Comparison of ENCODE assay signal across 27 mouse cellular contexts in the genomic region with DNA sequence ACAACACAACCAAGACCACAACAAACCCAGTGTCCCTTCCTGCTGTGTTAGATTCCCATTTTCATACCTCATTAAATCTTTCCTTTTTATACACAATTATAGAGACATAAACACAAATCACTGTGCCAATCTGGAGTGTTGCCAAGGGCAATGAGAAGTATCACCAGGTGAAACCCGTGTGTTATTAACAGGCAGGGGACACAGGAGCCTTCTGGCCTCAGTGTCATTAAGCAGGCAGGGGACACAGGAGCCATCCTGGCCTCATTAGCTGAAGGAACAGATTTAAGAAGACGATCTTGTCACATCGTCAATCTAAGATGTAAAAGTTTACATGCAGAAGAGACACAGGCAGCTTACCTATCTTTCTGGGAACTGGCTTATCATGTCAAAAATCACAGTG. TPM values are rescaled to one million over a fixed set of nuclear protein-coding genes. Genes with fewer than 3 reads are reported as not detected.
"Had no signal": no experiment of that assay in that cellular context is flagged by ENCODE, and none has a peak within 500 bp of the region (broad histone marks: within the 10 kb centered on the region; RNA-seq: fewer than 3 reads in every experiment).

No protein-coding gene starts in this region.

- H3K4me3 ChIP-seq: heart, adult 2 months; heart, embryonic 13.5 days; heart, embryonic 15.5 days; hindbrain, embryonic 13.5 days; hindbrain, embryonic 15.5 days; left cerebral cortex, adult 2 months; limb, embryonic 10.5 days; limb, embryonic 12.5 days; liver, embryonic 13.5 days; liver, embryonic 15.5 days had no signal

- H3K4me1 ChIP-seq: heart, embryonic 15.5 days; hindbrain, embryonic 13.5 days; hindbrain, embryonic 15.5 days; liver, embryonic 13.5 days; liver, embryonic 15.5 days had no signal

- H3K27ac ChIP-seq: heart, adult 2 months; heart, embryonic 13.5 days; heart, embryonic 15.5 days; hindbrain, embryonic 13.5 days; hindbrain, embryonic 15.5 days; left cerebral cortex, adult 2 months; limb, embryonic 10.5 days; limb, embryonic 12.5 days; liver, embryonic 13.5 days; liver, embryonic 15.5 days had no signal

- H3K27me3 ChIP-seq: heart, embryonic 13.5 days; heart, embryonic 15.5 days; hindbrain, embryonic 13.5 days; hindbrain, embryonic 15.5 days; limb, embryonic 12.5 days; liver, embryonic 13.5 days; liver, embryonic 15.5 days had no signal

- H3K9me3 ChIP-seq: heart, embryonic 13.5 days; heart, embryonic 15.5 days; hindbrain, embryonic 13.5 days; hindbrain, embryonic 15.5 days; limb, embryonic 10.5 days; limb, embryonic 12.5 days; liver, embryonic 13.5 days; liver, embryonic 15.5 days had no signal

- DNase-seq: gastrocnemius, postnatal 14 days; gastrocnemius, postnatal 36 days; heart, adult 11 months; heart, adult 2 months; heart, postnatal 14 days; heart, postnatal 36 days; kidney, adult 11 months; kidney, adult 8-10 months; kidney, postnatal 14 days; kidney, postnatal 36 days; layer of hippocampus, adult 9-11 months; liver; liver, embryonic 13.5 days had no signal

- ATAC-seq: intestine, embryonic 16.5 days had no signal

- H3K9ac ChIP-seq: heart, embryonic 13.5 days; heart, embryonic 15.5 days; hindbrain, embryonic 13.5 days; hindbrain, embryonic 15.5 days; limb, embryonic 12.5 days; liver, embryonic 13.5 days; liver, embryonic 15.5 days had no signal

- H3K4me2 ChIP-seq: heart, embryonic 11.5 days; heart, embryonic 13.5 days; heart, embryonic 15.5 days; hindbrain, embryonic 13.5 days; hindbrain, embryonic 15.5 days; limb, embryonic 12.5 days; liver, embryonic 11.5 days; liver, embryonic 13.5 days; liver, embryonic 15.5 days had no signal

- H3K36me3 ChIP-seq: heart, embryonic 13.5 days; heart, embryonic 15.5 days; hindbrain, embryonic 13.5 days; hindbrain, embryonic 15.5 days; limb, embryonic 10.5 days; limb, embryonic 12.5 days; liver, embryonic 13.5 days; liver, embryonic 15.5 days had no signal

RNA-seq across cellular contexts. Expression of a gene that starts 33.1 kb away (rescaled TPM):
- total RNA-seq: heart, postnatal 14 days; hematopoietic stem cell, adult 5-6 weeks had no signal
- polyA plus RNA-seq: heart, adult 2 months; heart, embryonic 15.5 days; heart, postnatal 0 days; hindbrain, embryonic 11.5 days; hindbrain, embryonic 13.5 days; intestine, embryonic 16.5 days; liver, embryonic 13.5 days; liver, embryonic 15.5 days had no signal
